Mouse (Mus musculus): Measurements from ENCODE around the gene Sh3bgr. TPM values are rescaled to one million over a fixed set of nuclear protein-coding genes. Genes with fewer than 3 reads are reported as not detected.

Gene Sh3bgr
- polyA plus RNA-seq, 1 experiment from 2014 or later, result 1.9 TPM

DNA sequence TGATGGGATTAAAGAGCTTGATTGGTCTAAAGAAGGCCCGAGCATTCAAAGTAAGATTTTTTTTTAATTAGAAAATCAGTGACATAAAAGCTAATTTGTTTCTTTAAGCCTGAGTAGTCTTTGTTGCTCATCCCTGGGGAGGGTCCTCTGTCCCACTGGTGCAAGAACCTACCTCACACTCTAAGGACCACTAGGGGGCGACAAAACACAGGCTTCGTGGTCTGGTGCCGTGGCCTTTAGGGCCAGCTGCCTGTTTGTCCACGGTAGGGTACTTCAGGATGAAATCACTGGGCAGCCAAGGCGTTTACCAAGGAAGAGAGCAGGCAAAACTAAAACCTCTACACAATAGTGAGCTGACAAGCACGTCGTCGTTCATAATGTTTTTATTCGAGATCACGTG, 30.2 kb downstream of the Sh3bgr start:
- Histone ChIP-seq H3K4me1 (ENCODE audit: insufficient read depth) (no peaks in the 10 kb centered on the region), H3K9ac (no peak overlapping the region), H3K27me3 (ENCODE audit: insufficient read depth, low read length) (no peaks in the 10 kb centered on the region), H3K36me3 (ENCODE audit: insufficient read depth) (no peaks in the 10 kb centered on the region), H3K9me3 (ENCODE audit: low read depth, low read length) (no peaks in the 10 kb centered on the region), H3K27ac (ENCODE audit: low read depth) (no peak overlapping the region), H3K4me2 (no peak overlapping the region), H3K4me3 (ENCODE audit: low read depth, low read length) (no peak overlapping the region)
- TF ChIP-seq CTCF (IDR thresholded peaks at IDR 0.05; ENCODE audit: low read depth), result peak; percentile 93
- ATAC-seq (ENCODE audit: insufficient read depth) (peak; percentile 75), DNase-seq (peak; percentile 90)
- 27% methylated on average over 11 of the region's 11 CpGs for WGBS

DNA sequence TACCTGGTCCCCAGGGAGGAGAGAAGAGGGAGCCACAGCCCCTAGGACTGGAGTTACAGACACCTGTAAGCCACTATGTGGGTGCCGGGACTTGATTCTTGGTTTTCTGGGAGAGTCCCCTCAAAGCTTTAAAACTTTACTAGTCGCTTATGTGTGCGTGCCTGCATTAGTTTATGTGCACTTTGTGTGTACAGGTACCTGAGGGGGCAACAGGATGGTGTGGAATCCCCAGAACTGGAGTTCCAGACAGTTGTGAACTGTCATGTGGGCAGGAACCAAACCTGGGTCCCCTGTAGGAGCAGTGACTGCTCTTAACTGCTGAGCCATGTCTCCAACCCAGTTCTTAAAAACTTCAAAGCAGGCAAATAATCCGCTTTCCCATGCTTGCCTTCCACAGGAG, 31.0 kb downstream of the Sh3bgr start:
- WGBS, result 91% methylated on average over 4 of the region's 4 CpGs
- no peak for TF ChIP-seq CTCF (IDR thresholded peaks at IDR 0.05; ENCODE audit: low read depth)
- Histone ChIP-seq H3K9me3 (ENCODE audit: low read depth, low read length) (no peaks in the 10 kb centered on the region), H3K4me1 (ENCODE audit: insufficient read depth) (no peaks in the 10 kb centered on the region), H3K4me3 (ENCODE audit: low read depth, low read length) (no peak overlapping the region), H3K9ac (no peak overlapping the region), H3K27ac (ENCODE audit: low read depth) (no peak overlapping the region), H3K4me2 (no peak overlapping the region), H3K27me3 (ENCODE audit: insufficient read depth, low read length) (no peaks in the 10 kb centered on the region), H3K36me3 (ENCODE audit: insufficient read depth) (no peaks in the 10 kb centered on the region)
- ATAC-seq (ENCODE audit: insufficient read depth), result no peak
- DNase-seq, result no peak

DNA sequence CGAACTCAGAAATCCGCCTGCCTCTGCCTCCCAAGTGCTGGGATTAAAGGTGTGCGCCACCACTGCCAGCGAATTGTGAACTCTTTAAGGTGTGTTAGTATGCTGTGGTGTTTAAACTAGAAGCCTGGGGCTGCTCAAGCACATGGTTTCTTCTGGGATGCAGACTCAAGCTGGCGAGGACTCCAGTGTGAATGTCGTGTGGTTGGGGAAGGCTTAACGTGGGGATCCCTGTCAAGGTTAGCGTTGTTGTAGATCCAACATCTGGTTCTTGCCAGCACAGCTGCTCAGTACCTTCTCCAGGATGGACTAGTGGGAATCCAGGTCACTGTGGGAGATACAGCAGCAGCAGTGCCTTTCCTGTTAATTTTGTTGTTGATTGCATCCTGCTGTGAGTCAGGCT, 31.7 kb downstream of the Sh3bgr start:
- Histone ChIP-seq H3K27ac (ENCODE audit: low read depth) (no peak overlapping the region), H3K4me3 (ENCODE audit: low read depth, low read length) (no peak overlapping the region), H3K4me2 (no peak overlapping the region), H3K9ac (no peak overlapping the region), H3K27me3 (ENCODE audit: insufficient read depth, low read length) (no peaks in the 10 kb centered on the region), H3K36me3 (ENCODE audit: insufficient read depth) (no peaks in the 10 kb centered on the region), H3K4me1 (ENCODE audit: insufficient read depth) (no peaks in the 10 kb centered on the region), H3K9me3 (ENCODE audit: low read depth, low read length) (no peaks in the 10 kb centered on the region)
- ATAC-seq (ENCODE audit: insufficient read depth) (no peak), DNase-seq (no peak)
- WGBS, result 79% methylated on average over 8 of the region's 8 CpGs
- TF ChIP-seq CTCF (IDR thresholded peaks at IDR 0.05; ENCODE audit: low read depth), result no peak

DNA sequence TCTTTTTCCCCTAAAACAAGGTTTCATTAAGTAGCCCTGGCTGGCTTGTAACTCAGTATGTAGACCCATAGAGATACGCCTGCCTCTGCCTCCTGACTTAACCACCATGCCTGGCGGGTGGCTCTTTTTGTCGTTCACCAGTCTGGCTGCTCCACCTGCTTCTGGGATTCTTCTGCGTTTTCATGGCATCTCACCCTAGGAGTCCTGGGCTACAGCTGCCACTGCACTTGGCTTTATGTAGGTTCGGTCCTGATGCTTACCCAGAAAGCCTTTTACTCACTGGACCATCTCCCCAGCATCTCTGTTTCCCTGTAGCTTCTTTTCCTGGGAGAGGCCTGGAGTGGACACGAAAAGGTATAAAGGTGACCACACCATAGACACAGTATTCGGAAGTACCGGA, 33.7 kb downstream of the Sh3bgr start:
- ATAC-seq (ENCODE audit: insufficient read depth) (no peak), DNase-seq (no peak)
- Histone ChIP-seq H3K4me1 (ENCODE audit: insufficient read depth) (no peaks in the 10 kb centered on the region), H3K9ac (no peak overlapping the region), H3K4me2 (no peak overlapping the region), H3K4me3 (ENCODE audit: low read depth, low read length) (no peak overlapping the region), H3K27me3 (ENCODE audit: insufficient read depth, low read length) (no peaks in the 10 kb centered on the region), H3K9me3 (ENCODE audit: low read depth, low read length) (no peaks in the 10 kb centered on the region), H3K27ac (ENCODE audit: low read depth) (no peak overlapping the region), H3K36me3 (ENCODE audit: insufficient read depth) (no peaks in the 10 kb centered on the region)
- 87% methylated on average over 8 of the region's 8 CpGs for WGBS
- TF ChIP-seq CTCF (IDR thresholded peaks at IDR 0.05; ENCODE audit: low read depth), result no peak

DNA sequence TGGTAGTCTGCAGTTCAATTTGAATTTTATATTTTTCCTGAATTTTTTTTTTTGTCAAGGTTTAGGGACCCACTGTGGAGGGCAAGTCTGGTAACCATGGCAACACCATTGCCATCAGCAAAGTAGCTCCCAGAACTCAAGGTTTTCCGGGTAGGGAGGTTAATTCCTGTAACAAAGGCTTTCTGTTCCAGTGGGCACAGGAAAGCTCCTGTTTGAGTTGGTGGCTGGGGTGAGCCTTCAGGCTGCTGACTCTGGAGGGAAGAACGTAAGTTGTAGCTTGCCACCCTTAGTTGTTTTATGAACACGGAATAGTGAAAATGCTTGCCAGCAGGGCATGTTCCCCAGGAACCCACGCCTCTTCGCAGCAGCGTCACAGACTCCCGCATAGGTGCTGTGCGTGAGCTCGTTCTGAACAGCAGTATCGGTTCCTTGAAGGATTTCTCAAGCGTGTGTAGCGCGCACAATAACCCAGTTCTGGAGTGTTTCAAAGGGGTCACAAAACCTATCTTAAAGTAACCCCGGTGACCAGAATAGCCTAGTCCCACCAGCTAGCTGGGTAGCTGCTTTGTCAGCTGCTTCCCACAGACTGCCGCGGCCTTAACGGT, 35.2 kb downstream of the Sh3bgr start, which contains the start of gene B3galt5:
Gene B3galt5, plus strand, starts transcription at position 436 of the 605 bp plus-strand sequence.
- peak within 1 kb of the TSS; percentile 63 for H3K27ac ChIP-seq (ENCODE audit: low read depth)
- no peak for ATAC-seq (ENCODE audit: insufficient read depth)
- no peak for TF ChIP-seq CTCF (IDR thresholded peaks at IDR 0.05; ENCODE audit: low read depth)

DNA sequence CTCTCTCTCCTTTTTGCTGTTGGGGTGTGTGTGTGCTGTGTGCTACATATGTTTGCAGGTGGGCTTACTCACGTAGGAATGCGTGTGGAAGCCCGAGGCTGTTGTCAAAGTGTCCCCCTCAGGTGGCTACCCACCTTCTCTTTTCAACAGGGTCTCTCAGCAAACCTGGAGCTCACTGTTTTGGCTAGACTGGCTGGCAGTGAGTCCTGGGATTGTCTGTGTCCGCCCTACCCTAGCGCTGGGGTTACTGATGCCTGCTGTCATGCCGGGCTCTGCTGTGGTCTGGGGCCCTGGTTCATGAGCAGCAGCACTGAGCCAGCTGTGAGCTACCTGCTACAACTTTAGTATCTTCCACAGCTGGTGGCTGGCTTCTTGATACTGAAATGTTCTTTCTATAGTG, 44.2 kb downstream of the Sh3bgr start:
- no peaks in the 10 kb centered on the region for H3K9me3 ChIP-seq (ENCODE audit: low read depth, low read length)
- H3K4me1 ChIP-seq (ENCODE audit: insufficient read depth), result no peaks in the 10 kb centered on the region
- H3K36me3 ChIP-seq (ENCODE audit: insufficient read depth), result no peaks in the 10 kb centered on the region
- H3K27me3 ChIP-seq (ENCODE audit: insufficient read depth, low read length), result no peaks in the 10 kb centered on the region
- no peak overlapping the region for H3K4me3 ChIP-seq (ENCODE audit: low read depth, low read length)
- DNase-seq (no peak), ATAC-seq (ENCODE audit: insufficient read depth) (no peak)
- no peak overlapping the region for H3K9ac ChIP-seq
- no peak overlapping the region for H3K4me2 ChIP-seq
- no peak for TF ChIP-seq CTCF (IDR thresholded peaks at IDR 0.05; ENCODE audit: low read depth)
- H3K27ac ChIP-seq (ENCODE audit: low read depth), result no peak overlapping the region
- WGBS, result 70% methylated on average over 6 of the region's 6 CpGs

More for the DNA sequence above, 35.2 kb downstream of the Sh3bgr start, which contains the start of gene B3galt5:
- DNase-seq, result peak; percentile 58
- H3K9ac ChIP-seq, result no peak within 1 kb of the TSS
- H3K4me3 ChIP-seq (ENCODE audit: low read depth, low read length), result no peak within 1 kb of the TSS
- no peaks in the 10 kb centered on the region for H3K4me1 ChIP-seq (ENCODE audit: insufficient read depth)
- 65% methylated on average over 17 of the region's 17 CpGs for WGBS
- H3K27me3 ChIP-seq (ENCODE audit: insufficient read depth, low read length), result no peaks in the 10 kb centered on the region
- H3K9me3 ChIP-seq (ENCODE audit: low read depth, low read length), result no peaks in the 10 kb centered on the region
- H3K36me3 ChIP-seq (ENCODE audit: insufficient read depth), result no peaks in the 10 kb centered on the region
- H3K4me2 ChIP-seq, result peak within 1 kb of the TSS; percentile 35

DNA sequence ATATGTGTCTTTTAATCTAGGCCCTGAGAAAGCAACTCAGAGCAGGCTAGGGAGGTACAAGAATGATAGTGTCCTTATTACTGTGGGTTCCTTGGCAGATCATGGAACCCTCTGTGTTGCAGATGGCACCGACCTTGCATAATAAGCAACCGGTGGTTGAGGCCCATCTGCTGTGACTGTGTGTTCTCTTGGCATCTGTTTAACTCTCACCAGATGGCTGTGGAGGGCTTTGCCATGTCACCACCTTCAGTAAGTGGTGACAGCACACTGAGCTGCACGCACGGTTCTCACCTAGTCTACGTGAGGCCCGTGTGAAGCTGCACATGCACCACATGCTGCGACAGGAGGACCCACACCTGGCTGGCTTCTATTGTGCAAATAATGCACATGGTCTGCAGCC, 49.4 kb downstream of the Sh3bgr start:
- H3K9me3 ChIP-seq (ENCODE audit: low read depth, low read length), result no peaks in the 10 kb centered on the region
- ATAC-seq (ENCODE audit: insufficient read depth), result no peak
- no peak for TF ChIP-seq CTCF (IDR thresholded peaks at IDR 0.05; ENCODE audit: low read depth)
- 79% methylated on average over 7 of the region's 7 CpGs for WGBS
- no peaks in the 10 kb centered on the region for H3K27me3 ChIP-seq (ENCODE audit: insufficient read depth, low read length)
- no peak overlapping the region for H3K27ac ChIP-seq (ENCODE audit: low read depth)
- H3K9ac ChIP-seq, result no peak overlapping the region
- no peak for DNase-seq
- H3K4me1 ChIP-seq (ENCODE audit: insufficient read depth), result no peaks in the 10 kb centered on the region
- no peaks in the 10 kb centered on the region for H3K36me3 ChIP-seq (ENCODE audit: insufficient read depth)
- no peak overlapping the region for H3K4me3 ChIP-seq (ENCODE audit: low read depth, low read length)
- H3K4me2 ChIP-seq, result no peak overlapping the region
